Mouse (Mus musculus): ENCODE results near the gene Ifna1.

The Ifna1 gene

DNA sequence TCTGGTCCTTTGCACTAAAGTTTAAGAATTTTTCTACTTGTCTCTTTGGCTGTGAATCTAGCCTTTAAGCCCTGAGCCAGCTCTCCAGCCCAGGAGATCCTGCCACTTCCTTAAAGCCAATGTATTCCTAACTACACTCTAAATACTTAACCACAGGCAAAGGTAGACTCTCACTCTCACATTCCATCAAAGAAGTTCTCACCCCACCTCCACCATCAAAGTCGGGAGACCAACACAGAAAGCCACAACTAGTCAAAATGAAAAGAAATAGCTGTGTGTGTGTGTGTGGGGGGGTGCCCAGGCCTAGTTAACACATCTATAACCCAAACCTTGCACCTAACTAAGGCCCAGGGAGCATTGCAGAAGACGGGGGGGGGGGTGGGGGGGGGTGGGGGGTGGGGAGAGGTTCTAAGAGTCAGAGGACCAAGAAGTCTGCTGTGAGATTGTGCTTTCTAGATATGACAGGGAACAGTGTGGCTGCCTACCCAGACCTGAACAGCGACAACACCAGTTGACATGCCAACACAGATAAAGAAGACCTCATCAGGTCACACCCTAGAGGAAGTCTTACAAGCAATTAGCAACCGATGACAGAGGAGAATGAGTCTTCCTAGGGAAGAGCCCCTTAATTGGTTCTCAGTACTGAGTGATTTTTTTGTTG lies 25.7 kb downstream of the Ifna1 start:
- no peak for DNase-seq

DNA sequence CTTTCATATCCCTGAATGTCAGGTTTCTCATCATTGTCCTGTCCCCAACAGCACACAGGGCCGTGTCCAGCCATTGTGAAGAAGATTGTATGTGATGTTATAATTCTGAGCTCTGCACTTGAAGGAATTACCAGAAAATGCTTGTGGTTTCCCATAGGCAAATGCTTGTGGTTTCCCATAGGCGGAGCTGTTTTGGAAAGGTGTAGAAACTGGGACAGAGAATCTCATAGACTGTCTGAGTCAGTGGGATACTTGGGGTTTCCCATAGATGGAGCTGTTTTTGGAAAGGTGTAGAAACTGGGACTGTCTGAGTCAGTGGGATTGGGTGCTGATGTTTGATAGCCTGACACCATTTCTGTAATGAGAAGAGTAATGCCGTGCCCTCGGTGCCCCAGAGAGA lies 26.6 kb downstream of the Ifna1 start:
- DNase-seq = no peak

DNA sequence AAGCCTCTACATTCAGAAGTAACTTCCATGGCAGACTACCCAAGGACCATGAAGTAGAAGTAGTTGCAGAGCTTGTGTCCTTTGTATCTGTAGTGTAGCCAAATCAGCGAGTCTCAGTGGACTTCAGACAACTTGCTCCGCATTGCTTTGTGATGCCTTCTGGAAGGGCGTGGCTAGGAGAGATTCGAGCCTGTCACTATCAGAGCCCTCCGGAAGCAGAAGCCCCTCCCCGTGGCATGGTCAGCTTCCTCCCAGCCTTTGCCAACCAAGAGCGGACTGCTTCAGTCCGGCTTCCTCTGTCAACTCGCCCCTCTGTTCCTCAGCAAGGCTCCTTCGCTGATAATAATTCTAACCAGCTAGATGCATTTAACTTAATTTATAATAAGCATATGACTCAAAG lies 28.4 kb downstream of the Ifna1 start:
- DNase-seq = peak; percentile 27 to 31

DNA sequence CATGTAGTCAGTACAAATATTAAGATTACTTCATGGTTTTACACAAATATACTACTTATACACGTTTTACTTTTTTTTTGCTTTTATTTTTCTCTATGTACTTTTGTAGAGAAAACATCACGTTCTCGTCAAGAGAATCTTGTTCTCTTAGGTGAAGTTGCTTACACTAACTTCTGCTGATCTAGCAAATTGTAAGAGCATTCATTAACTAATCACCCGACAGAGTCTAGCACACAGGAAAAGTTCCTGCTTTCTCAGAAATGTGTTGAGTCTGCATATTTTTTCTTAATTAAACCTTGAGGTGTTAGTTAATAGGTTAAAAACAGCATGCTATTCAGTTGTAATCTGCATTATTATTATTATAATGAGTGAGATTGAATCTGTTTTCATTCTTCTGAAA lies 28.9 kb downstream of the Ifna1 start:
- no peak for DNase-seq

DNA sequence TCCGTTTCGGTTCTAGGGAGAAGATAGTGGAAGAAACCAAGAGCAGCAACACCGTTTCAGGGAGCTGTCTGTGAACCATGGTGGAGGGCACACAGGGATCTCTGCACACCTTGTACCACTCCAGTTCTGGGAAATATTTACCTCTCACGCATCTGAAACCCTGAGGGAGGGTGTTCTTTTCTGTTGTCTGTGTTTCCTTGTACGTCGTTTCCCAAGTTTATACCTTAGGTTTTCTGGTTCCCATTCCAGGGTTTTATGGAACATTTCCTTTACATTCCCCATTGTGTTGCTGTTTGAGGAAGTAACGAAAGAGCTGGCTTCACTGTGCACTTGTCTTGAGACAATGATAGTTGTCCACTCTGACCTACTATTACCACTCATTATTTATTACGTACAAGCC lies 30.2 kb downstream of the Ifna1 start, which contains the start of gene Ifne:
TSS of gene Ifne (minus strand) at position 101 of the 400 bp plus-strand sequence.
- DNase-seq = no peak

DNA sequence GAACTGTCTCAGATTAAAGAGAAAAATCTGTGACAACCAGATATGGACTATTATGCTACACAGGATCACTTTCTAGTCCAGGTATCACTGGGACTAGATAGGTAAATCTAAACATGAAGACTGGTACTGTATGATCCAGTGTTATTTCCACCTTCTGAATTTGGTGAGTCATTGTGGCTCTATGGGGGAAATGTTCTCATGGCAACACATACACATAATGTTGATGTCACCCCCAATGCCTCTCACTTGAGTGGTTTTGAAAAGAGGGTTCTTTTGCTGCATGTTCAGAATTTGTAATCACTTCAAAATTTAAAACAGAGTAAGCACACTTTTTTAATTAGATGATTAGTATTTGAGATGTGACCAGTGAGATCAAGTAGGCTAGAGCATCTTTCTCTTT lies 38.3 kb downstream of the Ifna1 start:
- no peak for DNase-seq

DNA sequence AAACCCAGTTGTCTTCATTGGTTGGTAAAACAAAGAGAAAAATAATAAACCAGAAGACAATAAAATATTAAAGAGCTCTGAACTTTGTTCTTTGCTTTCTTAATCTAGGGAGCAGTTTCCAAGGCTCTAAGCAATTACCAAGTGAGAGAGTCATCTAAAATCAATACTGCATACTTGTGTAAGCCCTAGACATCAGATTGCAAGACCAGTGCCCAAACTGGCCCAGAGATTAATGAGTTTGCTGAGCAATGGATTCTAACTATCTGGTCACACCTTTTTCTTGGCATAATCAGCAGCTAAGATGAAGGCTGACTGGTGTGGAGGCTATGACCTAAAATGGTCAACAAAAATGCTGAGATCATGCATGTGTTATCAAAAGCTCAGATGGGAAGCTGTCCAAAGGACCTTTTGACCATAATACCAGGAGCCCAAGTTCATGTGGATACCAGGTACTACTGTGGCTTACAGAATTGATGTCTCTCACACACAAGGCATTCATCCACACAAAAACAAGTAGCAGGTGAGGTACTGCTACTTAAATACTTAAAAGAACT lies 43.4 kb downstream of the Ifna1 start:
- DNase-seq = no peak

Data from lung, postnatal 4 days (tissue).